In the genomic region with DNA sequence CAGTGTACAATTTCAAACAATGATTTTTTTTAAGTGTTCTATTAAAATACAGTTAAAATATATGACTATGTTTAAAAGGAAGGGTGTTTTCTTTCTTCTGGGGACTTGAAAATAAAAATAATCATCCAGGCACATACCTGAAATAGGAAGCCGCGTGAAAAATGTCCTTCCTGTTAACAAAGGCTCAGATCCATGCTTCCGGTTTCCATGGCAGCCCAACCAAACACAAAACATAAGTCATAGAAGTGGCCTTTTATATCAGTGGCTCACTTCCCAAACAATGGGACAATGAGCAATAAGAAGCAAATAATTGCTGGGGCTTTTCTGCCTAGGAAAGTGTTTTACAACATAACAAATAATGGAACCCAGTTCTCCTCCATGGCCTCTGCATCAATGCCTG, we compare ENCODE assay signal across 10 mouse cellular contexts.
DNase-seq lines count a peak whose midpoint lies in the region; ATAC-seq and TF ChIP-seq lines count a peak whose summit lies in the region.
"Had no signal": no experiment of that assay in that cellular context is flagged by ENCODE, and none has a peak within 500 bp of the region (broad histone marks: within the 10 kb centered on the region; RNA-seq: fewer than 3 reads in every experiment).

No protein-coding gene starts in this region.

- no peaks in the 10 kb centered on the region for H3K27me3 ChIP-seq in kidney, embryonic 15.5 days
- H3K27me3 ChIP-seq in embryonic facial prominence, embryonic 11.5 days (ENCODE audit: control insufficient read depth, insufficient read depth, low read length), result no peaks in the 10 kb centered on the region
- H3K27me3 ChIP-seq in lung, embryonic 14.5 days (ENCODE audit: insufficient read depth, low read length), result no peaks in the 10 kb centered on the region

- H3K9ac ChIP-seq in kidney, embryonic 15.5 days, result no peak overlapping the region
- no peak overlapping the region for H3K9ac ChIP-seq in embryonic facial prominence, embryonic 11.5 days (replicated peaks; ENCODE audit: low read length)
- H3K9ac ChIP-seq in lung, embryonic 14.5 days, result no peak overlapping the region

- no peaks in the 10 kb centered on the region for H3K36me3 ChIP-seq in kidney, embryonic 15.5 days
- no peaks in the 10 kb centered on the region for H3K36me3 ChIP-seq in embryonic facial prominence, embryonic 11.5 days (replicated peaks; ENCODE audit: control insufficient read depth, insufficient read depth, low read depth, low read length)
- H3K36me3 ChIP-seq in lung, embryonic 14.5 days (ENCODE audit: insufficient read depth), result no peaks in the 10 kb centered on the region

- DNase-seq in kidney, adult 18-20 months, result peak; percentile 28
- peak; percentile 56 for DNase-seq in embryonic facial prominence, embryonic 11.5 days (ENCODE audit: low spot score)
- peak; percentile 58 to 60 for DNase-seq in heart, postnatal 10 days
- DNase-seq in lung, embryonic 14.5 days, result peak; percentile 73
- no peak for DNase-seq in frontal cortex, postnatal 25 days (ENCODE audit: low spot score in 2 of 2)
- no peak for DNase-seq in B cell, adult 2 months
- DNase-seq in urinary bladder, postnatal 36 days (ENCODE audit: low spot score in 2 of 2), result no peak
- DNase-seq: cerebellum, adult 11 months had no signal

- intact Hi-C loops in heart, postnatal 10 days (cut with DNase I), result loop anchor here (2.0 kb wide), 1 partner anchor 32 kb away; no protein-coding TSS in a partner anchor

- WGBS in kidney, embryonic 15.5 days, result 73% methylated on average over 3 of the region's 3 CpGs
- 78% methylated on average over 3 of the region's 3 CpGs for WGBS in embryonic facial prominence, embryonic 11.5 days
- 67% methylated on average over 3 of the region's 3 CpGs for WGBS in lung, embryonic 14.5 days

- no peak for ATAC-seq in kidney, embryonic 15.5 days (replicated peaks; ENCODE audit: low FRiP score)
- no peak for ATAC-seq in embryonic facial prominence, embryonic 11.5 days (replicated peaks; ENCODE audit: insufficient number of reproducible peaks, low FRiP score, low TSS enrichment, low read depth)
- no peak for ATAC-seq in lung, embryonic 14.5 days (ENCODE audit: insufficient read depth)

- H3K27ac ChIP-seq in kidney, embryonic 15.5 days, result no peak overlapping the region
- H3K27ac ChIP-seq in embryonic facial prominence, embryonic 11.5 days (replicated peaks; ENCODE audit: low read depth, low read length), result no peak overlapping the region
- H3K27ac ChIP-seq in lung, embryonic 14.5 days (ENCODE audit: low read depth), result no peak overlapping the region
- H3K27ac ChIP-seq: macrophage had no signal

- H3K4me2 ChIP-seq in kidney, embryonic 15.5 days, result no peak overlapping the region
- no peak overlapping the region for H3K4me2 ChIP-seq in embryonic facial prominence, embryonic 11.5 days (ENCODE audit: low read depth, low read length)
- no peak overlapping the region for H3K4me2 ChIP-seq in lung, embryonic 14.5 days

- H3K9me3 ChIP-seq in kidney, embryonic 15.5 days (replicated peaks), result no peaks in the 10 kb centered on the region
- H3K9me3 ChIP-seq in embryonic facial prominence, embryonic 11.5 days (replicated peaks; ENCODE audit: control insufficient read depth, low read length), result no peaks in the 10 kb centered on the region
- H3K9me3 ChIP-seq in lung, embryonic 14.5 days (ENCODE audit: low read depth, low read length), result no peaks in the 10 kb centered on the region

- H3K4me1 ChIP-seq in kidney, embryonic 15.5 days, result no peaks in the 10 kb centered on the region
- no peaks in the 10 kb centered on the region for H3K4me1 ChIP-seq in embryonic facial prominence, embryonic 11.5 days (ENCODE audit: control insufficient read depth, insufficient read depth, low read length)
- H3K4me1 ChIP-seq in lung, embryonic 14.5 days (ENCODE audit: insufficient read depth), result 0 out of 2 replicates have a peak, but pooled peaks cover 2% of the 10 kb centered on the region

- no peak overlapping the region for H3K4me3 ChIP-seq in kidney, embryonic 15.5 days (replicated peaks)
- no peak overlapping the region for H3K4me3 ChIP-seq in embryonic facial prominence, embryonic 11.5 days (ENCODE audit: low read depth, low read length)
- H3K4me3 ChIP-seq in lung, embryonic 14.5 days (ENCODE audit: low read depth, low read length), result no peak overlapping the region

- TF ChIP-seq CTCF in lung, embryonic 14.5 days (IDR thresholded peaks at IDR 0.05; ENCODE audit: low read depth), result no peak

Comparison
In these comparisons a context has a peak if more than half of its experiments do, and no peak if none do; other contexts are left out.
1. DNase-seq: peak in kidney, adult 18-20 months (single experiment), embryonic facial prominence, embryonic 11.5 days (single experiment), heart, postnatal 10 days (2 of 2) and lung, embryonic 14.5 days (single experiment); none in frontal cortex, postnatal 25 days (0 of 2), B cell, adult 2 months (0 of 2) and urinary bladder, postnatal 36 days (0 of 2).